In the genomic region with DNA sequence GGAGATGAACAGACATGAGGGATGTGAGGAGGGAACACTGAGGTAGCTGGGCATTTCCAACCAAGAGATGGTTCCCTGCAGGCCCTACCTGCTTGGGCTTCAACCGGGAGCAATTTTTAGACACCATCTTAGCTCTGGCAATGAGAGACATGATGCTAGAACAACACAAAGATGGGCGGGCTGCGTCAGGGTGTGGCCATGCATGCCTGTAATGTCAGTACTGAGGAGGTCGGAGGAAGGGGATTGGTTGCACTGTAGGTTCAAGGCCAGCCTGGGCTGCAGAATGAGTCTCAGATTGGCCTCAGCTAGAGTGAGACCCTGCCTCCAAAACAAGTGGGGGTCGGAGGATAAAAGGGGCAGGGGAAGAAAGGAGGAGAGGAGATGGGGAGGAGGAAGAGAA, we compare ENCODE assay signal across 13 mouse cellular contexts. TPM values are rescaled to one million over a fixed set of nuclear protein-coding genes. Genes with fewer than 3 reads are reported as not detected.
DNase-seq lines count a peak whose midpoint lies in the region; ATAC-seq and TF ChIP-seq lines count a peak whose summit lies in the region.
"Had no signal": no experiment of that assay in that cellular context is flagged by ENCODE, and none has a peak within 500 bp of the region (broad histone marks: within the 10 kb centered on the region; RNA-seq: fewer than 3 reads in every experiment).

No protein-coding gene starts in this region.

- H3K4me2 ChIP-seq in hindbrain, embryonic 13.5 days, result no peak overlapping the region
- peak overlapping the region; percentile 58 for H3K4me2 ChIP-seq in intestine, embryonic 16.5 days (ENCODE audit: low read depth, low read length)

- no peak for TF ChIP-seq CTCF in C2C12 (IDR thresholded peaks at IDR 0.05; ENCODE audit: control insufficient read depth, insufficient read depth, insufficient read length)
- TF ChIP-seq CTCF in cerebellum, adult 2 months (IDR thresholded peaks at IDR 0.05; ENCODE audit: borderline replicate concordance, insufficient read depth, low read depth, low read length), result no peak

- H3K79me2 ChIP-seq in C2C12 (ENCODE audit: control insufficient read depth, insufficient read depth), result peaks cover 49% of the 10 kb centered on the region

- WGBS in hindbrain, embryonic 13.5 days, result 77% methylated on average over 5 of the region's 5 CpGs
- WGBS in hindbrain, embryonic 10.5 days, result 85% methylated on average over 5 of the region's 5 CpGs
- 83% methylated on average over 5 of the region's 5 CpGs for WGBS in intestine, embryonic 16.5 days
- 88% methylated on average over 5 of the region's 5 CpGs for WGBS in cerebellum, adult 2 months

- peaks cover 15% of the 10 kb centered on the region for H3K79me3 ChIP-seq in C2C12 (ENCODE audit: low read depth)

- no peaks in the 10 kb centered on the region for H3K9me3 ChIP-seq in hindbrain, embryonic 13.5 days
- no peaks in the 10 kb centered on the region for H3K9me3 ChIP-seq in hindbrain, embryonic 10.5 days
- no peaks in the 10 kb centered on the region for H3K9me3 ChIP-seq in intestine, embryonic 16.5 days (ENCODE audit: control insufficient read depth, low read length)
- H3K9me3 ChIP-seq: G1E; megakaryocyte, embryonic 14.5 days had no signal

- no peaks in the 10 kb centered on the region for H3K36me3 ChIP-seq in hindbrain, embryonic 13.5 days
- no peaks in the 10 kb centered on the region for H3K36me3 ChIP-seq in hindbrain, embryonic 10.5 days
- H3K36me3 ChIP-seq in C2C12 (ENCODE audit: control insufficient read depth, insufficient read depth), result no peaks in the 10 kb centered on the region
- H3K36me3 ChIP-seq in intestine, embryonic 16.5 days (ENCODE audit: control insufficient read depth, insufficient read depth, low read length), result no peaks in the 10 kb centered on the region
- H3K36me3 ChIP-seq: G1E had no signal

- H3K27me3 ChIP-seq in hindbrain, embryonic 13.5 days, result peaks cover 40% of the 10 kb centered on the region
- peaks cover 55% of the 10 kb centered on the region for H3K27me3 ChIP-seq in hindbrain, embryonic 10.5 days (ENCODE audit: insufficient read depth, poor library complexity, severe bottlenecking)
- H3K27me3 ChIP-seq in C2C12 (ENCODE audit: control insufficient read depth, insufficient read depth, insufficient read length), result no peaks in the 10 kb centered on the region
- no peaks in the 10 kb centered on the region for H3K27me3 ChIP-seq in intestine, embryonic 16.5 days (replicated peaks; ENCODE audit: control insufficient read depth, insufficient read depth, low read length)
- no peaks in the 10 kb centered on the region for H3K27me3 ChIP-seq in cerebellum, adult 2 months (ENCODE audit: control insufficient read depth, insufficient read depth, low read length)

- peak overlapping the region; percentile 90 for H3ac ChIP-seq in C2C12 (ENCODE audit: control insufficient read depth, insufficient read length, low read depth)

- H3K4me3 ChIP-seq in hindbrain, embryonic 13.5 days, result peak overlapping the region; percentile 26; the same call in 1 of the 2 replicates
- H3K4me3 ChIP-seq in hindbrain, embryonic 10.5 days, result no peak overlapping the region
- peak overlapping the region; percentile 39 for H3K4me3 ChIP-seq in C2C12 (ENCODE audit: insufficient read depth, poor library complexity, severe bottlenecking)
- peak overlapping the region; percentile 62 for H3K4me3 ChIP-seq in intestine, embryonic 16.5 days (ENCODE audit: low read length)
- no peak overlapping the region for H3K4me3 ChIP-seq in cerebellum, adult 2 months (replicated peaks; ENCODE audit: insufficient read depth, low read depth, low read length)
- H3K4me3 ChIP-seq: megakaryocyte, embryonic 14.5 days had no signal

- no peak for DNase-seq in hindbrain, embryonic 10.5 days (ENCODE audit: low spot score)
- DNase-seq in ZHBTc4 (ENCODE audit: low read depth, low spot score), result peak; percentile 45
- no peak for DNase-seq in cerebellum, adult 2 months
- no peak for DNase-seq in layer of hippocampus, adult 11-12 months (ENCODE audit: low spot score)
- DNase-seq: adrenal gland, adult 8-10 months; cerebellum, adult 11-12 months; kidney, postnatal 10 days; thymus, postnatal 4 days had no signal

- peaks cover 39% of the 10 kb centered on the region for H3K4me1 ChIP-seq in hindbrain, embryonic 13.5 days (replicated peaks)
- peaks cover 44% of the 10 kb centered on the region for H3K4me1 ChIP-seq in hindbrain, embryonic 10.5 days (replicated peaks)
- peaks cover 65% of the 10 kb centered on the region for H3K4me1 ChIP-seq in intestine, embryonic 16.5 days (ENCODE audit: control insufficient read depth, insufficient read depth, low read length)
- H3K4me1 ChIP-seq in cerebellum, adult 2 months (ENCODE audit: control insufficient read depth, insufficient read depth, low read length), result no peaks in the 10 kb centered on the region; the same call in 1 of the 2 replicates

- TF ChIP-seq POLR2A in cerebellum, adult 2 months (IDR thresholded peaks at IDR 0.05; ENCODE audit: borderline replicate concordance, insufficient read depth, low read length), result no peak

- H3K9ac ChIP-seq in hindbrain, embryonic 13.5 days, result no peak overlapping the region
- peak overlapping the region; percentile 78 for H3K9ac ChIP-seq in intestine, embryonic 16.5 days (ENCODE audit: low read depth, low read length)

- no peak overlapping the region for H3K27ac ChIP-seq in hindbrain, embryonic 13.5 days
- H3K27ac ChIP-seq in hindbrain, embryonic 10.5 days, result no peak overlapping the region
- peak overlapping the region; percentile 13 for H3K27ac ChIP-seq in intestine, embryonic 16.5 days (ENCODE audit: low read length)
- H3K27ac ChIP-seq in cerebellum, adult 2 months (ENCODE audit: insufficient read depth, low read length), result no peak overlapping the region

- ATAC-seq in hindbrain, embryonic 13.5 days (ENCODE audit: low FRiP score), result no peak
- ATAC-seq in intestine, embryonic 16.5 days, result no peak

TF ChIP-seq in C2C12, 6 proteins besides CTCF, POLR2A, EP300 and RAD21:
- TF ChIP-seq USF1 (IDR thresholded peaks at IDR 0.05; ENCODE audit: low read depth) (no peak), CEBPB (IDR thresholded peaks at IDR 0.05; ENCODE audit: low read depth) (no peak), MYOD1 (IDR thresholded peaks at IDR 0.05; ENCODE audit: control insufficient read depth, insufficient read length, low read depth) (no peak), MAX (IDR thresholded peaks at IDR 0.05) (no peak), FOSL1 (IDR thresholded peaks at IDR 0.05; ENCODE audit: insufficient read depth, low read length, poor library complexity, severe bottlenecking) (no peak), MYOG (IDR thresholded peaks at IDR 0.05; ENCODE audit: control insufficient read depth, extremely low read depth, insufficient read length) (no peak)

RNA-seq across cellular contexts. Expression of a gene that starts 1.6 kb away (rescaled TPM):
- polyA plus RNA-seq in hindbrain, embryonic 13.5 days (2015; fragmentation: Nextera tagmentation; extraction: Ambion mirVana), result 4.2 and 5.2 TPM in 2 replicates
- polyA plus RNA-seq in hindbrain, embryonic 10.5 days (2016; fragmentation: Nextera tagmentation; extraction: Ambion mirVana), result 1.9 and 2.0 TPM in 2 replicates
- 42.8 TPM for polyA plus RNA-seq in C2C12 (2012; fragmentation: generic; extraction: Trizol)
- polyA plus RNA-seq in intestine, embryonic 16.5 days (2015; fragmentation: Nextera tagmentation; extraction: Ambion mirVana), result 17.4 and 18.2 TPM in 2 replicates
- polyA plus RNA-seq in cerebellum, adult 2 months (2012; rRNA removed), result 7.4 and 8.9 TPM in 2 replicates
- polyA plus RNA-seq: G1E had no signal

RNA-seq across cellular contexts. Expression of a gene that starts 2.0 kb away (rescaled TPM):
- polyA plus RNA-seq in hindbrain, embryonic 13.5 days (2015; fragmentation: Nextera tagmentation; extraction: Ambion mirVana), result 0.18 TPM in 1 of 2 replicates, not detected in the other
- 0.14 TPM in 1 of 2 replicates, not detected in the other for polyA plus RNA-seq in hindbrain, embryonic 10.5 days (2016; fragmentation: Nextera tagmentation; extraction: Ambion mirVana)
- polyA plus RNA-seq in C2C12 (2012; fragmentation: generic; extraction: Trizol), result 0.04 TPM
- 1.4 and 1.5 TPM in 2 replicates for polyA plus RNA-seq in intestine, embryonic 16.5 days (2015; fragmentation: Nextera tagmentation; extraction: Ambion mirVana)
- polyA plus RNA-seq in cerebellum, adult 2 months (2012; rRNA removed), result 0.21 and 0.33 TPM in 2 replicates
- polyA plus RNA-seq: G1E had no signal

Comparison
In these comparisons a context has a peak if more than half of its experiments do, and no peak if none do; other contexts are left out.
1. H3K4me3 ChIP-seq: peak in hindbrain, embryonic 13.5 days (single experiment), C2C12 (single experiment) and intestine, embryonic 16.5 days (single experiment); none in hindbrain, embryonic 10.5 days (single experiment) and cerebellum, adult 2 months (single experiment).